Mouse (Mus musculus) stomach, embryonic 14.5 days (tissue): ENCODE measurements around the gene Bhlha15. TPM values are rescaled to one million over a fixed set of nuclear protein-coding genes. Genes with fewer than 3 reads are reported as not detected.

Experiments used
- ATAC-seq: fragments of 200-750 bp; cut with Nextera tagmentation; 2 replicates; pipeline ENCODE4 v1.8.0; 2017; ENCODE audit warnings: low read depth, moderate TSS enrichment; ENCODE audit not compliant: insufficient number of reproducible peaks, insufficient read depth, low FRiP score
- H3K27ac ChIP-seq: fragments of 300-500 bp; sonication (generic); 2 replicates; pipeline ENCODE4 v1.5.1; 2014; ENCODE audit warnings: mild to moderate bottlenecking, low read length, moderate library complexity, mixed read lengths
- H3K27me3 ChIP-seq: fragments of 300-500 bp; sonication (generic); 2 replicates; pipeline ENCODE4 v1.6.1; 2014; ENCODE audit warnings: low read length, control low read depth, mixed read lengths; ENCODE audit not compliant: control insufficient read depth, insufficient read depth
- H3K36me3 ChIP-seq: fragments of 300-500 bp; sonication (generic); 2 replicates; pipeline ENCODE4 v1.6.1; 2014; ENCODE audit warnings: mild to moderate bottlenecking, control low read depth, low read length, moderate library complexity, mixed read lengths; ENCODE audit not compliant: control insufficient read depth, insufficient read depth
- H3K4me1 ChIP-seq: fragments of 300-500 bp; sonication (generic); 2 replicates; pipeline ENCODE4 v1.6.1; 2014; ENCODE audit warnings: low read length, control low read depth, mixed read lengths; ENCODE audit not compliant: control insufficient read depth, insufficient read depth
- H3K4me2 ChIP-seq: fragments of 300-500 bp; sonication (generic); replicated peaks from 2 replicates; pipeline ENCODE4 v1.6.1; 2014; ENCODE audit warnings: low read depth, low read length, control low read depth
- H3K4me3 ChIP-seq: fragments of 300-500 bp; sonication (generic); 2 replicates; pipeline ENCODE4 v1.5.1; 2014; ENCODE audit warnings: low read depth, low read length, control low read depth
- H3K9ac ChIP-seq: fragments of 300-500 bp; sonication (generic); replicated peaks from 2 replicates; pipeline ENCODE4 v1.6.1; 2014; ENCODE audit warnings: low read depth, mild to moderate bottlenecking, control low read depth, low read length, moderate library complexity, mixed read lengths
- H3K9me3 ChIP-seq: fragments of 300-500 bp; sonication (generic); 2 replicates; pipeline ENCODE4 v1.6.1; 2016; ENCODE audit warnings: low read depth, low read length, control low read depth; ENCODE audit not compliant: control insufficient read depth
- WGBS: fragments of 180-500 bp; shearing (Covaris S2); extraction: QIAGEN DNeasy Blood & Tissue Kit; methylation state at CpG from one replicate; pipeline ENCODE4 v1.1.7; 2014; 5-methylcytosine and 5-hydroxymethylcytosine counted together
- polyA plus RNA-seq: library from polyadenylated mRNA; unstranded; fragments of >200 nt; fragmentation: Nextera tagmentation; extraction: Ambion mirVana; gene quantifications from 2 replicates; pipeline ENCODE4 v1.2.1, GENCODE M21; 2014

Bhlha15 gene
- polyA plus RNA-seq, 1 experiment from 2014 or later: 0.32 TPM

DNA sequence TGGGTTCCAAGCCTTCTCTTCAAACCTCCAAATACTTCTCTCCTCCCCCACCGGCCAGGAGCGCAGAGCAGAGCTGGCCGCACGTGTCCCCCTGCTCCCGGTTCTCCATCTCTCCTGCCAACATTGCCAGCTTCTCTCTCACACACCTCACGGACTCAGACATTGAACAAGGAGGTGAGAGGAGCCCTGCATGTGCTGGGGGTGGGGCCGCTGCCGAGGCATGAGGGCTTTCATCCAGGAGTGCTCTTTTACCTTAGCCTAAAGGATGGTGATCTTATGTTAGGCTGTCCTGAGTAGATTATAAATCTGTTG is 6.9 kb upstream of the Bhlha15 start:
- peaks cover 9% of the 10 kb centered on the region for H3K4me1 ChIP-seq
- H3K36me3 ChIP-seq: peaks cover 3% of the 10 kb centered on the region; the same call in 1 of the 2 replicates
- WGBS: 30% methylated on average over 8 of the region's 8 CpGs
- no peak overlapping the region for H3K4me3 ChIP-seq
- no peaks in the 10 kb centered on the region for H3K9me3 ChIP-seq
- no peaks in the 10 kb centered on the region for H3K27me3 ChIP-seq
- H3K27ac ChIP-seq: no peak overlapping the region
- H3K9ac ChIP-seq: no peak overlapping the region
- no peak overlapping the region for H3K4me2 ChIP-seq
- ATAC-seq: no peak

DNA sequence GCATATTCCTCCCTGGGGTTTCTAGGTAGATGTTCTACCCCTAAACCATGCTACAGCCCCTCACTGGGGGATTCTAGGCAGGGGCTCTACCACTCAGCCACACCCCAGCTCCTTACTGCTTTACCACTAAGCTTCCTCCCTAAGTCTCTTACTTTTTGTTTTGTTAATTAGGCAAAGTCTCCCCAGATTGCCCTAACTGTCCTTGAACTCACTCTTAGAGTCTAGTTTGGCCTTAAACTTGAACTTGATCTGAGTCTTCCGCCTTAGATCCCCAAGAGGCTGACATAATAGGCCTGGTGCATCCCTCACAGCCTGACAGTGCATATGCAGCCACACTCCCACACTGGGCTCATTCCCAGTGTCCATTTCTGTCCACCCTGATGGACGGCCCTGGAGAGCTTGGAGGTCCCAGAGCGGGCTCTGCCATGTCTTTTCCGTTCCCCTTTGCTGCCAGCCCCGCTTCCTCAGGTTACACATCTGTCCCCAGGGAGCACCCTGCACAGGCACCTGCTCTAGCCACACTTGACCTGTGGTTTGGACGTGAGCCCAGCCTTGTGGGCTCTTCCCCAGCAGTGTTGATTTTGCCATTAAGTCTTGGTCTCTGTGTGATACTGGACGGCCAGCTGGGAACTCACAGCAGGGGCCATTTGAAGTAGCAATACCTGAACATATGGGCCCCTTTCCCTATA is 6.3 kb upstream of the Bhlha15 start:
- WGBS: 71% methylated on average over 7 of the region's 7 CpGs
- Histone ChIP-seq H3K27ac (no peak overlapping the region), H3K9me3 (no peaks in the 10 kb centered on the region), H3K4me2 (no peak overlapping the region), H3K4me1 (peaks cover 9% of the 10 kb centered on the region), H3K9ac (no peak overlapping the region), H3K27me3 (no peaks in the 10 kb centered on the region), H3K36me3 (peaks cover 3% of the 10 kb centered on the region; the same call in 1 of the 2 replicates), H3K4me3 (no peak overlapping the region)
- ATAC-seq: peak; percentile 71

DNA sequence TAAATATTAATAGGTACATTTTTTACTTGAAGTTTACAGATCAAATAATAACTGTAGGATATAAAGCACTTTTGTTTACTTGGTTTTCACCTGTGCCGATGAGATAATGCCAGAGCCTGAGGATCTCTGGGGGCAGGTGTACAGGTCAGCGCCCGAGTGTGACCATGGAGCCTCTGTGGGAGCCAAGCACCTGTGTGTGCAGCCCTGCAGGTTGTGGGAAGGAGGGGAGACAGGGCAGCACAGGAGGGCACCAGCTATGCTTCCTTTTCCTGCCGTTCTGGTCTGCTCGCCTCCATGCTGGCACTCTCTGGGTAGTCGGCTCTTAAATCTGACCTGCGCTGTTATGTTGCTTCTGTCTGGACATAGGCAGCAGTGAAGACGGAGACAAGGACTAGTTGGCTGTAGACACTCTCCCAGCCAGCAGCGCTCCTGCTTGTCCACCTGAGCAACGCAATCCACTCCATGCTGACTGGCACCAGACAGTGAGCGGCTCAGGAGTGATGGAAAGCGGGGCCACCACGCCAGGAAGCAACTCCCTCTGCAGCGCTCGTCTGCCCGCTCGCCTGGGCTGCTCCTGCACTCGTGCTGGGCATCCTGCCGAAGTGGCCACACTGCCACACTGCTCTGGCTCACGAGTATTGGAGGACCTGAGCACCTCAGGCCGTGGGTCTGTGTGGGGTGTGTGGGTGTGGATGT is 5.6 kb upstream of the Bhlha15 start:
- Histone ChIP-seq H3K4me1 (peaks cover 9% of the 10 kb centered on the region), H3K4me3 (no peak overlapping the region), H3K27me3 (no peaks in the 10 kb centered on the region), H3K4me2 (no peak overlapping the region), H3K36me3 (peaks cover 3% of the 10 kb centered on the region; the same call in 1 of the 2 replicates), H3K27ac (0 out of 2 replicates have a peak overlapping the region, but pooled peaks have one; percentile 1), H3K9ac (no peak overlapping the region), H3K9me3 (no peaks in the 10 kb centered on the region)
- 88% methylated on average over 21 of the region's 21 CpGs for WGBS
- peak; percentile 72 for ATAC-seq

DNA sequence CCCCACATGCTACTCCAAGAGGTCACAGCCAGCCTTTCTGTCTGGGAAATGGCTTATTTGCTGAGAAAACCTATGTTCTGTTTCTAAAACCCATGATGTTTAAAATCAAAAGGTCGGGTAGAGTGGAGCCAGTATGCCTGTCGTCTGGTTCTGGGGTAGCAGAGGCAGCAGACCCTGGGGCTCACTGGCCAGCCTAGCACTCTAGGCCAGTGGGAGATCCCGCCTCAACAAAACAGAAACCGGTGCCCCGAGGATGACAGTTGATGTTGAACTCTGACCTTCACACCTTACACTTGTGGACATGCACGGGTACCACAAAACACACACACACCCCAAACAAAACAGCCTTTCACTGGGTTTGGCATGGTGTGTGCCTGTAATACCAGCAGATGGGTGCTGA is 1.7 kb upstream of the Bhlha15 start:
- Histone ChIP-seq H3K4me3 (no peak overlapping the region), H3K27me3 (no peaks in the 10 kb centered on the region), H3K4me1 (0 out of 2 replicates have a peak, but pooled peaks cover 4% of the 10 kb centered on the region), H3K4me2 (no peak overlapping the region), H3K36me3 (peaks cover 3% of the 10 kb centered on the region; the same call in 1 of the 2 replicates), H3K9me3 (no peaks in the 10 kb centered on the region), H3K9ac (no peak overlapping the region), H3K27ac (no peak overlapping the region)
- no peak for ATAC-seq
- 80% methylated on average over 6 of the region's 6 CpGs for WGBS

DNA sequence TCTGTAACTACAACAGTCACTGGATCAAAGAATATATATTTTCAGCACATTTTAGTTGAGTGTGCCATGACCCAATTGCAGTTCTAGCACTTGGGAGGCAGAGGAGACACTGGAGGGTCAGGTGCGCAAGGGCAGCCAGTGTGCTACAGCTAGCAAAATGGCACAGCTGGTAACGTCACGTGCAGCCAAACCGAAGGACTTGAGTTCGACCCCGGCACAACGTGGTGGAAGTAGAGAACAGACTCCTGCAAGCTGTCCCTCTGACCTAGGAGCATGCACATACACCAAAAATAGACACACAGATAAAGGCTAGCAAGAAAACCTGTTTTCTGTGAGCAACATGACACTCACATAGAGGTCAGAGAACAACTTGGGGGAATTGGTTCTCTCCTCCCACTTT is 759 bp upstream of the Bhlha15 start:
- Histone ChIP-seq H3K27ac (no peak overlapping the region; the same call in 1 of the 2 replicates), H3K4me1 (0 out of 2 replicates have a peak, but pooled peaks cover 4% of the 10 kb centered on the region), H3K36me3 (no peaks in the 10 kb centered on the region; the same call in 1 of the 2 replicates), H3K4me3 (no peak overlapping the region), H3K27me3 (no peaks in the 10 kb centered on the region), H3K9ac (no peak overlapping the region), H3K4me2 (no peak overlapping the region), H3K9me3 (no peaks in the 10 kb centered on the region)
- 75% methylated on average over 7 of the region's 7 CpGs for WGBS
- no peak for ATAC-seq

DNA sequence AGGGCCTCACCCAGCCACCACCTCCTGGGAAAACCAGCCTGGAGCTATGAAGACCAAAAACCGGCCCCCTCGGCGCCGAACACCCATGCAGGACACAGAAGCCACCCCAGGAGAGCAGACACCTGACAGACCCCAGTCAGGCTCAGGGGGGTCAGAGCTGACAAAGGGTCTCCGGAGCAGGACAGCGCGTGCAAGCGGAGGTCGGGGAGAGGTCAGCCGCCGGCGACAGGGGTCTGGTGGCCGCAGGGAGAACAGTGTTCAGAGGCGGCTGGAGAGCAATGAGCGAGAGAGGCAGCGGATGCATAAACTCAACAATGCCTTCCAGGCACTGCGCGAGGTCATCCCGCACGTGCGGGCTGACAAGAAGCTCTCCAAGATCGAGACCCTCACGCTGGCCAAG is 940 bp downstream of the Bhlha15 start:
- Histone ChIP-seq H3K4me1 (0 out of 2 replicates have a peak, but pooled peaks cover 4% of the 10 kb centered on the region), H3K27ac (no peak overlapping the region), H3K4me3 (no peak overlapping the region; the same call in 1 of the 2 replicates), H3K36me3 (no peaks in the 10 kb centered on the region; the same call in 1 of the 2 replicates), H3K9ac (no peak overlapping the region), H3K4me2 (no peak overlapping the region), H3K27me3 (no peaks in the 10 kb centered on the region), H3K9me3 (no peaks in the 10 kb centered on the region)
- WGBS: 45% methylated on average over 23 of the region's 23 CpGs
- ATAC-seq: no peak

DNA sequence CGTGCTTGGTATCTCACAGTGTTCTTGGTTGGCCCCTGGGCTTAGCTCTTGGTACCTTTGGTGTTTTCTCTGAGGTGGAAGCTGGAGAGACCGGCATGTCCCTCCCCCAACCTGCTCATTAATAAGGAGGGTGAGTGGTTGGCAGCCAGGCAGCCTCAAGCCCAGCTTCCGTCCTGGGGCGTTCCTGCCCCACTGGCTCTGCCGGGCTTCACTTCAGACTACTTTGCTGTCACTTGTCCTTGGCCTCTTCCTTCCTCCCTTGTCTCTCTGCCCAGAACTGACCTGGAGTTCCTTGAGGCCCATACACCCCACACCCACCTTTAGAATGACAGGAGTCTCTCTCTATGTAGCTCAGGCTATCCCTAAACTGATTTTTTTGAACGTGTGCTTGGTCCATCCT is 2.6 kb downstream of the Bhlha15 start:
- Histone ChIP-seq H3K27me3 (no peaks in the 10 kb centered on the region), H3K4me2 (no peak overlapping the region), H3K9me3 (no peaks in the 10 kb centered on the region), H3K27ac (no peak overlapping the region), H3K4me1 (0 out of 2 replicates have a peak, but pooled peaks cover 4% of the 10 kb centered on the region), H3K36me3 (no peaks in the 10 kb centered on the region), H3K9ac (no peak overlapping the region), H3K4me3 (no peak overlapping the region)
- 75% methylated on average over 6 of the region's 6 CpGs for WGBS
- ATAC-seq: no peak

DNA sequence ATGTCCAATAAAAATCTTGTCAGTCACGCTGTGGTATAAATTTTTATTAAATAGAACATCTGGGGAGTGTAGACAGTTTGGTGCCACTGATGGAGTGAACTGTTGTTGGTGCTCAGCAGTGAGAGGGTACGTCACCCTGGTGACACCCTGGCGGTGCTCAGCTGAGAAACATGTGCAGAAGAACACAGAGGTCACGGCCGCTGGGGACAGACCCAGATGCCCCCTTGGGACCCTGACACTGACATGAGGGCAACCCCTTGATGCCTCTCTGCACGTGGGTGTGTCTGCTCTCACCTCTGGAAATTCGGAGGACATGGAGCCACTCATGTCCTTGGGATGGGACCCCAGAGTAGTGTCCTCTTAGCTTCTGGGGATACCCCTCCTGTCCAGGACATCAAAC is 4.3 kb downstream of the Bhlha15 start:
- H3K27ac ChIP-seq: no peak overlapping the region
- H3K9ac ChIP-seq: no peak overlapping the region
- H3K9me3 ChIP-seq: no peaks in the 10 kb centered on the region
- no peak overlapping the region for H3K4me3 ChIP-seq
- no peaks in the 10 kb centered on the region for H3K27me3 ChIP-seq
- no peak overlapping the region for H3K4me2 ChIP-seq
- no peak for ATAC-seq
- H3K4me1 ChIP-seq: 0 out of 2 replicates have a peak, but pooled peaks cover 4% of the 10 kb centered on the region
- 0 out of 2 replicates have a peak, but pooled peaks cover 4% of the 10 kb centered on the region for H3K36me3 ChIP-seq
- WGBS: 76% methylated on average over 7 of the region's 7 CpGs
